Mouse (Mus musculus) effector memory CD4-positive, alpha-beta T cell, adult 7 months (primary cell): Measurements from ENCODE around the gene Gnai3. TPM values are rescaled to one million over a fixed set of nuclear protein-coding genes. Genes with fewer than 3 reads are reported as not detected.

ENCODE experiments used
- polyA plus RNA-seq: library from polyadenylated mRNA; unstranded; fragments of 100-300 nt; shearing (Covaris generic); gene quantifications from one replicate; pipeline ENCODE4 v1.2.1, GENCODE M21; 2017

The Gnai3 gene
- polyA plus RNA-seq: 175 TPM

DNA sequence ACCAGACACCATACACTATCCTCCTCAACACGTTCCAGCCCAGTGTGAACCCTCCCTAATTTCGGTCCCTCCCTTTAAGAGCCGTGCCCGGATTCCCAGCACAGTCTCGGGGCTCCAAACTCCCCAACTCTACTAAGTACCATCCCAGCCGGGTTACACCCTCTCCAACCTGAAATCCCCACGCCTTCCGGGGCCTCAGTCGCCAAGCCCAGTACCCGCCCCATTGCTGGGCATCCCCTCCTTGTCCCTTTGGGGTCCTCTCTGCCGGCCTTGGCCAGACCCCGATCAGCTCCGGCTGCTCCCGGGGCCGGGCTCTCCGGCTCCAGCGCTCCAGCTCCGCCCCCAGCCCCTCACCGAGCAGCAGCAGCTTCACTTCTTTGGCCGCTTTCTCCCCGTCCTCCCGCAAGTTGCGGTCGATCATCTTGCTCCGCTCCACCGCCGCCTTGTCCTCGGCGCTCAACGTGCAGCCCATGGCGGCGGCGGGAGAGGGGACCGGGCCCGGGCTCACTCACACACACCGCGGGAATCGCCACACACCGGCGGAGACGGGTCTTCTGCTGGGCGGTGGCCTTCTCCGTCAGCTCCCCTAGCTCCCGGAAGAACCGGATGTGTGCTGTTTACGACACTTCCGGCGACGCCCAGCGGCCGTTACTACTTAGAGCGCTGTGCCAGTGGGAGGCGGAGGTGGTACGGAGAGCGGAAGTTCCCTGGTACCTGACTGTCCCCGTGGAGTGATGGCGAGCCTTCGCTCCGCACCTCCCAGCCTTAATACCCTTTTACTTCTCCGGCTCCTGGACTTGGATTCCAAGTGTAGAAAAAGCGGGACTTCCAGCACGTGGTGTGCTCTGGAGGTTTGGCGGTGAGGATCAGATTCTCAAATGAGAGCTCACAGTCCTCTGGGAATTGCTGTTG lies at the start of gene Gnai3:
TSS of gene Gnai3 (minus strand) at position 613 of the 912 bp plus-strand sequence.

GRCm38 (mm10) chr3:108186098-108187047 lies 40.4 kb upstream of the Gnai3 start, which contains the start of gene Amigo1:
Amigo1 (plus strand) TSS chr3:108186335.

DNA sequence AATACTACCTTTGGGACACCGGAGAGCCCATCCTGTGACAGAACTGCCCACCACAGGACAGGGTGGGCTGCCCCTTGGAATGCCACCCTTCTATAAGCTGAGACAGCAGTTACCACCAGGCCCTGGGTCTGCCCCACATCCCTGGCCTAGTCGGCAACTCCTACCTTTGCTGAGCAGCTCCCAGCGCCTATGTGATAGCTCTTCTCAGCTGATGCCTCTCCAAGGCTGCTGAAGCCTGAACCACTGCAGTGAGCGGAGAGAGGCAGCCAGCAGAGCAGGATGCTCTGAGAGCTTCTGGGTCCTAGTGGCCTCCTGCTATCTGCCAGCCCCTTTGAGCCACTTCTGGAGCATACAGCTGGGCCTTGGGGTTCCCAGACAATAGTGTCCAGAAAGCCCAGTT lies 8.7 kb upstream of the Gnai3 start, which contains the start of gene Gpr61:
TSS of gene Gpr61 (minus strand) at position 227 of the 400 bp plus-strand sequence.

GRCm38 (mm10) chr3:108092536-108093115 lies 53.3 kb downstream of the Gnai3 start, which contains the start of gene Gnat2:
Gnat2 (plus strand) TSS chr3:108092789.

DNA sequence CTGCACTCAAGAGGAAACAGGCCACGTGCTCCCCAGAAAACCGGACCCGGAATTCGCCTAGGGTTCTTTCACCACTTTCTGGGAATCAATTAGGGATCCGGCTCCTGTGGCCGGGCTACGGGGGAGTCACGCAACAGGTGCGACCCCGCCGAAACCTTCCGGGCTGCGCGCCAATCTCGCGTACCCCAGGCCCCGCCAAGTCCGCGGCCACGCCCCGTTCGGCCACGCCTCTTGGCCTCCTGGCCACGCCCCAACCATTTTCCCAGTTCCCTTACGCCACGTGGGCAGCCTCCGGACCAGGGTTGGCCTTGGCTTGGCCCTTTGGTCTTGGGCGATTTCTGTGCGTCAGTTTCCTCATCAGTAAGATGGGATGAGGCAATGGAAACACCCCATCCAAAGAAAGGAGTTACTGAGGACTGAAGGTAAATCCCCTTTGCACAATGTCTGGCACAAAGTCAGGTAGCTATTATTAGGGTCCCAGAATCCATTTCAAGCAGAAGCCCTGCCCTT lies 59.4 kb downstream of the Gnai3 start, which contains the start of gene Ampd2:
TSS of gene Ampd2 (minus strand) at position 182 of the 510 bp plus-strand sequence.

Other genes starting within 250 kb of the Gnai3 start
- gene Gstm7, start 214.3 kb downstream of the Gnai3 start, polyA plus RNA-seq: not detected
- gene Gstm6, start 202.4 kb downstream of the Gnai3 start, polyA plus RNA-seq: 0.67 TPM
- gene Gstm3, start 176.9 kb downstream of the Gnai3 start, polyA plus RNA-seq: not detected
- gene Gstm2, start 159.7 kb downstream of the Gnai3 start, polyA plus RNA-seq: not detected
- 0.67 TPM for gene Gstm1, start 128.2 kb downstream of the Gnai3 start, polyA plus RNA-seq
- 3.4 TPM for gene Gstm4, start 101.3 kb downstream of the Gnai3 start, polyA plus RNA-seq
- gene Ampd2, start 59.5 kb downstream of the Gnai3 start, polyA plus RNA-seq: 23.5 TPM
- not detected for gene Gnat2, start 53.4 kb downstream of the Gnai3 start, polyA plus RNA-seq
- not detected for gene Gpr61, start 8.7 kb upstream of the Gnai3 start, polyA plus RNA-seq
- 1.4 TPM for gene Amigo1, start 40.2 kb upstream of the Gnai3 start, polyA plus RNA-seq
- 14.3 TPM for gene Cyb561d1, start 55.1 kb upstream of the Gnai3 start, polyA plus RNA-seq
- gene Atxn7l2, start 64.8 kb upstream of the Gnai3 start, polyA plus RNA-seq: 14.2 TPM
- gene Sypl2, start 80.5 kb upstream of the Gnai3 start, polyA plus RNA-seq: not detected
- gene Psma5, start 110.8 kb upstream of the Gnai3 start, polyA plus RNA-seq: 59.2 TPM
- gene Sort1, start 137.9 kb upstream of the Gnai3 start, polyA plus RNA-seq: 0.09 TPM
- not detected for gene Mybphl, start 218.8 kb upstream of the Gnai3 start, polyA plus RNA-seq
- gene Psrc1, start 237.7 kb upstream of the Gnai3 start, polyA plus RNA-seq: 1.9 TPM